Mouse (Mus musculus): ENCODE data around the gene Mcemp1.

The Mcemp1 gene

GRCm38 (mm10) chr8:3665507-3665906, at the start of gene Mcemp1:
TSS of gene Mcemp1 (plus strand) at chr8:3665754.
- no peak for DNase-seq (ENCODE audit: low spot score in 2 of 2)

DNA sequence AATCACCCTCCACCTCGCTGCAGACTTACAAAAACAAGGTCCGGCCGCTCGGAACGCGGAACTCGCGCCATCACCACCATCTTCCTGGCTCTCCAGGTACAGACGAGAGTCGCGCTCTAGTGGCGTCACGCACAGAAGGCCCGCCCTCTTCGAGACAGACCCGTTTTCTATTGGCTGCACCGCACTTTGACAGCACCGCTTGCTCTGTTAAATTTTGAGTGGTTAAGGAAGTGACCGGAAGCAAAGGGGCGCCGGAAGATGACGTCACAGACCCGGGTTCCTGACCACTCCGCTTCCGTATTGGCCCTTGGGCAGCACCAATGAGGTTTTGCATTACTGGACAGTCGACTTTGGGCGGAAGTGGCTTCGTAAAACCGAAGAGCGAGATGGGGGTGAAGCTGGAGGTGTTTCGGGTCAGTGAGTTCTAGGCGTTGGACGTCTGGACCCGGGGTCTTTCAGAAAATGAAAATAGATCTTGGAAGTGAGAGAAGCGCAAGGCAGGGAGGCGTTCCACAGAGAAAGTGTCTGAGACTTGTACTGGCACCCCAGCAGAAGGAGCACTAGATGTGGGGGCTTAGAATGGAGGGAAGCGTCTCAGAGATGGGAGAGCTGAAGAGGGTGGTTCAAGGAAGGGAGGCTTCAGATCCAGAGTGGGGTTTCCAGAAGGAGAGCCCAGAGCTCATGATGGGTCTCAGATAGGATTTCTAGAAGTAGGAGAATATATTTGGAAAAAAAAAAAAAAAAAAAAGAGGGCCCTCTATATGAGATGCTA, 44.2 kb upstream of the Mcemp1 start, which contains the start of the genes Xab2 and Pet100:
Gene Xab2, minus strand, starts transcription at position 118 of the 772 bp plus-strand sequence.
Gene Pet100, plus strand, starts transcription at position 350 of the 772 bp plus-strand sequence.
- peak; percentile 99 to 100 for DNase-seq (ENCODE audit: low spot score in 2 of 2)

- no peak for DNase-seq (ENCODE audit: low spot score in 2 of 2)
Measured at GRCm38 (mm10) chr8:3622119-3622518, 43.4 kb upstream of the Mcemp1 start.

- DNase-seq (ENCODE audit: low spot score in 2 of 2), result no peak
Measured at GRCm38 (mm10) chr8:3625445-3625844, 40.1 kb upstream of the Mcemp1 start, which contains the start of gene Pcp2. TSS of gene Pcp2 (minus strand) at chr8:3625545.

- no peak for DNase-seq (ENCODE audit: low spot score in 2 of 2)
Measured at GRCm38 (mm10) chr8:3626971-3627370, 38.6 kb upstream of the Mcemp1 start.

GRCm38 (mm10) chr8:3628014-3628413, 37.5 kb upstream of the Mcemp1 start:
- DNase-seq (ENCODE audit: low spot score in 2 of 2), result peak in 1 of 2 experiments; percentile 31

DNA sequence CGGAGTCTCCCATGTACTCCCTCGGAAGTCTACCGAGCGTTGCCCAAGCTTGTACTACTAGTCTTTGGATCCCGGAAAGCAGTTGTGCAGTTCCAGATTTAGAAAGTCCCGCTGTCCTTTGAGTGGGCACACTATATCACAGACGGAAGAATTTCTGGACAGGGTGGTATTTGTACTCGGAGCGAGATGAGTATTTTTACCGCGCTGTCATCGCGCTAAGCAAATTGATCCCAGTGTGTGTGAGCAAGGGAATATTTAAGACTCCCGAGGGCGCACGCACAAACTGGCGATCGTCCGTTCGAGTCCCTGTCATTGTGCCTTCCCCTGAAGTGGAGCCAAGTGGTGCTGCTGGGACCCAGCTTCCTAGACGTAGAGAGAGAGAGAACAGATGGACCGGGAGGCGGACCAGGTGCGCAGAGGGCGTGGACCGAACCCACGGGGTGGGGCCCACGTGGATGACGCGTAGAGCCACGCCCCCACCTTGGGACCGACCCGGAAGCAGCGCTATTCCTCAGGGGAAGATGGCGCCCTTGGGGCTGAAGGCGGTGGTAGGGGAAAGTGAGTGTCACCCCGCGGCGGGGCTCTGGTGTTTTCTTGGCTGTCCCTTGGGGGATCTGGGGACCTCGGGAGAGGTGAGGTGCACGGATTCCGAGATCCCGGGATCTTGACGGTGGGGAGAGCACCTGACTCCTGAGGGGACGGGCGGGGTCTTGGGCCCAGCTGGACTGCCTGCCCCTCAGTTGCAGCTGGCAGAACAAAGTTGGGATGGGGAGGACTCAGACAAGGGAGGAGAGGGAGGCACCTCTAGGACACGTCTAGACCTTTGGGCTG, 34.7 kb upstream of the Mcemp1 start, which contains the start of gene Stxbp2:
Gene Stxbp2, plus strand, starts transcription at position 309 of the 831 bp plus-strand sequence.
- peak; percentile 65 to 75 for DNase-seq (ENCODE audit: low spot score in 2 of 2)

GRCm38 (mm10) chr8:3631478-3631875, 34.1 kb upstream of the Mcemp1 start:
- DNase-seq (ENCODE audit: low spot score in 2 of 2), result no peak

DNA sequence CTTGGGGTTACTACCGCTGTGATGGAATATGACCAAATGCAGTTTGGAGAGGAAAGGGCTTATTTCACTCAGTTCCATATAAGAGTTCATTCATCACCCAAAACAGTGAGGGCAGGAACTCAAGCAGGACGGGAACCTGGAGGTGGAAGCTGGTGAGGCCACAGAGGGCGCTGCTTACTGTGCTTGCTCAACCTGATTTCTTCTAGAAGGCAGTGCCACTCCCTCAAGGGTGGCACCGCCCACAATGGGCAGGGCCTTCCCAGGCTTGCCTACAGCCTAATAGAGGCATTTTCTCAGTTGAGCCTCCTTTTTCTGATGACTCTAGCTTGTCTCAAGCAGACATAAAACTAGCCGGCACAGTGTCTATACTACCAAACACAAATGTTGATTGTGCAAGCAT, 19.8 kb upstream of the Mcemp1 start:
- DNase-seq (ENCODE audit: low spot score in 2 of 2), result no peak

DNA sequence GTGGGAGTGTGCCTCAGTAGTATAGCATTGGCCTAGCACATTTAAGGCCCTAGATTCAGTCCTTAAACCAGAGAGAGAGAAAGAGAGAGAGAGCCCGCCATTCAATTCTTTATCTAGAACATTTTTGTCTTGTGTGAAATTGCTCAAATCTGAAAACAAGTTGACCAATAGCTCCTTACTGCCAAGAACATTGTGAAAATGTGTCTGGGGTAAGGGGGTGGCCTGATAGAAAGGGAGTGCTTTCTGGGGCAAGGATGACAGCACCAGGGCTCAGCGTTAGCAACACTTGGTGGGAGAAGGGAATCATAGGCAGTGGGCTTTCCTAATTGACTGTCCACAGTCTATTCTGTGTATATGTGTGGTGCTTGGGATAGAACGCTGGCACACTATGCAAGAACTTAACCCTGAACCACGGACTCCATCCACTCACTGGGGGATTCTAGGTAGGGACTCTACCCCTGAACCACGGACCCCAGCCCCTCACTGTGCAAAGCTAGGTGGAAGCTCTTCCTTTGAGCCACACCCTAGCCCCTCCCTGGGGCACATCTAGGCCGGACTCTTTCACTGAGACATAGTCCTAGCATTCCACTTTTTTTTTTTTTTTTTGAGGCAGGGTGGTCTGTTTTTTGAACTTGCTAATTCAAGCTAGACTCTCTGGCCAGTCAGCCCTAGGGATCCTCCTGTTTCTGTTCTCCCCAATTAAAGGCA, 18.6 kb upstream of the Mcemp1 start:
- DNase-seq (ENCODE audit: low spot score in 2 of 2), result no peak

GRCm38 (mm10) chr8:3647561-3647960, 18.0 kb upstream of the Mcemp1 start:
- DNase-seq (ENCODE audit: low spot score in 2 of 2), result no peak

DNA sequence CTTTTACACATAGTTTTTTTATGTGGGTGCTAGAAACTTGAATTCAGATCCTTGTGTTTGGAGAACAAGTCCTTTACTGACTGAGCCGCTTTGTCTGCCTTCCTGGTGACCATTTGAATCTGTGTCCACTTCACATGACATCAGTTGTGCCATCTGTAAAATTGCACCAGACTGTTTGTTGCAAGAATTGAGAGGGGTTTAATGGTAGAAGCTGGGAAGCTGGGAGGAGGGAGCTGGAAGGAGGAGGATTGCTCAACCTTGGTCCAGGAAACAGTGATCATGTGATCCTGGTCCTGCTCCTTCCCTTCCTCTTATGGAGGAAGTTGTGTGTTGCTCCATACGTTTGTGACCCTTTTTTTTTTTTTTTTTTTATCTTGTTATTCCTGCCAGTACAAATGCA, 17.3 kb upstream of the Mcemp1 start:
- DNase-seq (ENCODE audit: low spot score in 2 of 2), result no peak

- no peak for DNase-seq (ENCODE audit: low spot score in 2 of 2)
Measured at GRCm38 (mm10) chr8:3648990-3649389, 16.6 kb upstream of the Mcemp1 start.

GRCm38 (mm10) chr8:3652845-3653244, 12.7 kb upstream of the Mcemp1 start:
- no peak for DNase-seq (ENCODE audit: low spot score in 2 of 2)

GRCm38 (mm10) chr8:3654726-3655508, 10.6 kb upstream of the Mcemp1 start:
- DNase-seq (ENCODE audit: low spot score in 2 of 2), result no peak

DNA sequence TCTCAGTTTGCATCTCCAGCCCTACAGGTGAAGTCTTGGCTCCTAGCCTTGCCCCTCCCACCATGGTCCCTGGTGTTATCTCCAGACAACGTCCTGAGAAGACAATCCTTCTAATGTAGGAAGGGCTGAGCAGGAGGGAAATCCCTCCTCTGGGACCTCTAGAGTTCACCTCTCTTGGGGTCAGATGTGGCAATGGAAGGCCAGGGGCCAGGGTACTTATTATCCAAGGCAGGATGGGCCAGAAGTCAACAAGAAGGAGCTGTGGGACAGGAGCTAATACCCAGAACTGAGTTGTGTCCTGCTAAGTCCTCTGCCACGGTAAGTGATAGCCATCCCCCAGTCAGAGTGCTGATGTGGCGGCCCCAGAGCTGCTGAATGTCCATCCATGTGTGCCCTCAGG, 10.0 kb upstream of the Mcemp1 start, which contains the start of gene Retn:
Gene Retn, plus strand, starts transcription at position 245 of the 400 bp plus-strand sequence.
- DNase-seq (ENCODE audit: low spot score in 2 of 2), result no peak

DNA sequence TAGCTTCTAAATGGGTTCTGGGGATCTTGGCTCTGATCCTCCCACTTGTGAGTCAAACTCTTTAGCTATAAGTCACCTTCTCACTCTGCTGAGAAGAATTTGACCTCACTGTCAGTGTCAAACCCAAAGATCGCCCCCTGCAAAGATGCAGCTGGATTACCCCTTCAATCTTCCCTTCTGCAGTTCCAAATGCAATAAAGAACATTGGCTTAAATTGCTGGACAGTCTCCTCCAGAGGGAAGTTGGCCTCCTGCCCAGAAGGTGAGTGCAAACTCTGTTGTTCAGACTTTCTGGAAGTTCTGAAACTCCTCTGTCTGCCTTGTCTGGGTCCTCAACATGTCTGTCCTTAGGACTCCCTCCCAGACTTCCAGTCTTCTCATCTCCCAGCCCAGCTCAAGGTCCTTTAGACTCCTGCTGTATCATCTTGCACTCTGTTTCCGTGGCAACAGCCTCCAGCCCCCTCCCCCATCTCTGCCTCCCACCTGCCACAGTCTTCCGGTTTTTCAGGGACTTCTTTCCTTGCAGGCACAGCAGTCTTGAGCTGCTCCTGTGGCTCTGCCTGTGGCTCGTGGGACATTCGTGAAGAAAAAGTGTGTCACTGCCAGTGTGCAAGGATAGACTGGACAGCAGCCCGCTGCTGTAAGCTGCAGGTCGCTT, 8.7 kb upstream of the Mcemp1 start:
- peak; percentile 30 to 34 for DNase-seq (ENCODE audit: low spot score in 2 of 2)

- no peak for DNase-seq (ENCODE audit: low spot score in 2 of 2)
Measured at GRCm38 (mm10) chr8:3660889-3661288, 4.7 kb upstream of the Mcemp1 start.

DNA sequence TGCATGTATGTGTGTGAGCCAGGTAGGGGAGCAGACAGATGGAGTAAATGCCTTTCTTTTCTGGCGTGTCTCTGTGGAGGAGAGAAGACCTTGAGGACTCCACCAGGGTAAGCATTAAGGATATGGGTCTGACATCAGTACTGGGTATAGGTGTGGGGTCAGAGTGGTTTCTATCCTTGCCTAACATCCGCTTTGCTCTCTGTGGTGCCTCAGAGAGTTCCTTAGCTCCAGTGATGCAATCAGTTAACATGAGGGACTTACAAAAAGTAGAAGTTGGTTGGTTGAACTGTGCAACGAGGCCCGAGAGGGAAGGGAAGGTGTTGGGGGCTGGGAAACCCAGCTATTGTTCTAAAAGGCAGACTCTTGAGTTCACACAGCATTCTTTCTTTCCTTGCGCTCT, 1.1 kb upstream of the Mcemp1 start:
- no peak for DNase-seq (ENCODE audit: low spot score in 2 of 2)

DNA sequence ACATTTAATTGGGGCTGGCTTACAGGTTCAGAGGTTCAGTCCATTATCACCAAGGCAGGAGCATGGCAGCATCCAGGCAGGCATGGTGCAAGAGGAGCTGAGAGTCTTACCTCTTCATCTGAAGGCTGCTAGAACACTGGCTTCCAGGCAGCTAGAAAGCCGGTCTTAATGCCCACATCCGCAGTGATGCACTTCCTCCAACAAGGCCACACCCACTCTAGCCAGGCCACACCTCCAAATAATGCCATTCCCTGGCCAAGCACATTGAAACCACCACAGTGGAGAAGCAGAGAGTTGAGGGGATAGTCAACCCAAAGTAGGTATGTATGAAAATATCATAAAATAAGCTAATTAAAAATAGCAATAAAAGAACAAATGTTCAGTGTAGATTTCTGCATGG, 4.8 kb downstream of the Mcemp1 start:
- DNase-seq (ENCODE audit: low spot score in 2 of 2), result no peak
